Mouse (Mus musculus) hindbrain, embryonic 15.5 days (tissue): Measurements from ENCODE around the gene H1foo. TPM values are rescaled to one million over a fixed set of nuclear protein-coding genes. Genes with fewer than 3 reads are reported as not detected.
A peak's percentile ranks its signal among the peaks of the same experiment; 100 is the strongest.

Experiments used
- ATAC-seq: fragments of 200-750 bp; cut with Nextera tagmentation; 2 replicates; pipeline ENCODE4 v1.8.0; 2017; ENCODE audit warnings: low read depth, moderate number of reproducible peaks, moderate TSS enrichment; ENCODE audit not compliant: low FRiP score
- H3K27ac ChIP-seq: fragments of 300-500 bp; sonication (generic); replicated peaks from 2 replicates; pipeline ENCODE4 v1.5.1; 2015; ENCODE audit warnings: mild to moderate bottlenecking, inconsistent platforms
- H3K27me3 ChIP-seq: fragments of 300-500 bp; sonication (generic); 2 replicates; pipeline ENCODE4 v1.6.1; 2015; ENCODE audit warnings: control low read depth, inconsistent platforms
- H3K36me3 ChIP-seq: fragments of 300-500 bp; sonication (generic); 2 replicates; pipeline ENCODE4 v1.6.1; 2015; ENCODE audit warnings: control low read depth, inconsistent platforms
- H3K4me1 ChIP-seq: fragments of 300-500 bp; sonication (generic); replicated peaks from 2 replicates; pipeline ENCODE4 v1.6.1; 2015; ENCODE audit warnings: control low read depth, inconsistent platforms
- H3K4me2 ChIP-seq: fragments of 300-500 bp; sonication (generic); 2 replicates; pipeline ENCODE4 v1.6.1; 2015; ENCODE audit warnings: moderate library complexity, mild to moderate bottlenecking, inconsistent platforms
- H3K4me3 ChIP-seq: fragments of 300-500 bp; sonication (generic); 2 replicates; pipeline ENCODE4 v1.5.1; 2015; ENCODE audit warnings: mild to moderate bottlenecking, inconsistent platforms
- H3K9ac ChIP-seq: fragments of 300-500 bp; sonication (generic); 2 replicates; pipeline ENCODE4 v1.6.1; 2015; ENCODE audit warnings: inconsistent platforms
- H3K9me3 ChIP-seq: fragments of 300-500 bp; sonication (generic); 2 replicates; pipeline ENCODE4 v1.6.1; 2016; ENCODE audit warnings: control low read depth, inconsistent platforms
- WGBS: fragments of 180-500 bp; shearing (Covaris S2); methylation state at CpG from one replicate; pipeline ENCODE4 v1.1.7; 2015; 5-methylcytosine and 5-hydroxymethylcytosine counted together
- polyA plus RNA-seq: library from polyadenylated mRNA; unstranded; fragments of >200 nt; fragmentation: Nextera tagmentation; extraction: Ambion mirVana; gene quantifications from 2 replicates; pipeline ENCODE4 v1.2.1, GENCODE M21; 2015

H1foo gene
- polyA plus RNA-seq, 1 experiment from 2014 or later: not detected

- peak overlapping the region; percentile 51 for H3K4me3 ChIP-seq
- no peak for ATAC-seq
- no peaks in the 10 kb centered on the region for H3K9me3 ChIP-seq
- H3K4me1 ChIP-seq: peaks cover 31% of the 10 kb centered on the region
- peak overlapping the region; percentile 92 for H3K4me2 ChIP-seq
- WGBS: 31% methylated on average over 10 of the region's 10 CpGs
- no peak overlapping the region for H3K27ac ChIP-seq
- peaks cover 42% of the 10 kb centered on the region for H3K27me3 ChIP-seq
- no peak overlapping the region for H3K9ac ChIP-seq
- no peaks in the 10 kb centered on the region for H3K36me3 ChIP-seq
These were observed 47.3 kb downstream of the H1foo start for GRCm38 (mm10) chr6:115991881-115992620.

GRCm38 (mm10) chr6:115992981-115993380 is 48.2 kb downstream of the H1foo start:
- 49% methylated on average over 6 of the region's 6 CpGs for WGBS
- peaks cover 24% of the 10 kb centered on the region for H3K4me1 ChIP-seq

GRCm38 (mm10) chr6:115993463-115994145 is 48.9 kb downstream of the H1foo start:
- no peak overlapping the region for H3K27ac ChIP-seq
- peak overlapping the region; percentile 92 for H3K4me2 ChIP-seq
- no peak for ATAC-seq
- peak overlapping the region; percentile 17; the same call in 1 of the 2 replicates for H3K9ac ChIP-seq
- H3K27me3 ChIP-seq: peaks cover 42% of the 10 kb centered on the region
- H3K36me3 ChIP-seq: no peaks in the 10 kb centered on the region
- WGBS: 2% methylated on average over 86 of the region's 86 CpGs
- H3K9me3 ChIP-seq: no peaks in the 10 kb centered on the region
- H3K4me1 ChIP-seq: peaks cover 24% of the 10 kb centered on the region
- H3K4me3 ChIP-seq: peak overlapping the region; percentile 51

More at GRCm38 (mm10) chr6:115992981-115993380, 48.2 kb downstream of the H1foo start:
- no peaks in the 10 kb centered on the region for H3K9me3 ChIP-seq
- no peaks in the 10 kb centered on the region for H3K36me3 ChIP-seq
- H3K27ac ChIP-seq: no peak overlapping the region
- H3K27me3 ChIP-seq: peaks cover 42% of the 10 kb centered on the region
- peak overlapping the region; percentile 51 for H3K4me3 ChIP-seq
- H3K9ac ChIP-seq: no peak overlapping the region
- ATAC-seq: no peak
- peak overlapping the region; percentile 92 for H3K4me2 ChIP-seq

- H3K36me3 ChIP-seq: no peaks in the 10 kb centered on the region
- no peak overlapping the region for H3K27ac ChIP-seq
- peak overlapping the region; percentile 51 for H3K4me3 ChIP-seq
- no peak; the same call in 1 of the 2 replicates for ATAC-seq
- peak overlapping the region; percentile 92 for H3K4me2 ChIP-seq
- H3K9me3 ChIP-seq: no peaks in the 10 kb centered on the region
- peaks cover 24% of the 10 kb centered on the region for H3K4me1 ChIP-seq
- H3K9ac ChIP-seq: peak overlapping the region; percentile 42
- H3K27me3 ChIP-seq: peaks cover 42% of the 10 kb centered on the region
- under 1% methylated on average over 76 of the region's 93 CpGs for WGBS
These were observed 49.6 kb downstream of the H1foo start for GRCm38 (mm10) chr6:115994146-115994876.

- ATAC-seq: peak; percentile 54
- no peaks in the 10 kb centered on the region for H3K9me3 ChIP-seq
- H3K4me2 ChIP-seq: peak within 1 kb of the TSS; percentile 92
- no peaks in the 10 kb centered on the region for H3K36me3 ChIP-seq
- H3K27me3 ChIP-seq: peaks cover 42% of the 10 kb centered on the region
- peak within 1 kb of the TSS; percentile 26; the same call in 1 of the 2 replicates for H3K27ac ChIP-seq
- WGBS: 2% methylated on average over 28 of the region's 51 CpGs
- H3K9ac ChIP-seq: peak within 1 kb of the TSS; percentile 42
- peaks cover 24% of the 10 kb centered on the region for H3K4me1 ChIP-seq
- H3K4me3 ChIP-seq: peak within 1 kb of the TSS; percentile 51
These were observed 50.3 kb downstream of the H1foo start, which contains the start of gene Plxnd1 for GRCm38 (mm10) chr6:115994877-115995520. Gene Plxnd1, minus strand, starts transcription at chr6:115995005.

- peaks cover 24% of the 10 kb centered on the region for H3K4me1 ChIP-seq
These were observed 50.8 kb downstream of the H1foo start for GRCm38 (mm10) chr6:115995531-115995941.

GRCm38 (mm10) chr6:115996171-115996851 is 51.6 kb downstream of the H1foo start:
- no peak for ATAC-seq
- no peaks in the 10 kb centered on the region for H3K9me3 ChIP-seq
- H3K36me3 ChIP-seq: no peaks in the 10 kb centered on the region
- WGBS: 34% methylated on average over 6 of the region's 6 CpGs
- no peak overlapping the region; the same call in 1 of the 2 replicates for H3K27ac ChIP-seq
- no peak overlapping the region for H3K9ac ChIP-seq
- no peak overlapping the region for H3K4me2 ChIP-seq
- H3K27me3 ChIP-seq: peaks cover 32% of the 10 kb centered on the region
- H3K4me1 ChIP-seq: peaks cover 23% of the 10 kb centered on the region
- H3K4me3 ChIP-seq: no peak overlapping the region

More at GRCm38 (mm10) chr6:115995531-115995941, 50.8 kb downstream of the H1foo start:
- no peak for ATAC-seq
- H3K36me3 ChIP-seq: no peaks in the 10 kb centered on the region
- WGBS: 56% methylated on average over 4 of the region's 4 CpGs
- peaks cover 38% of the 10 kb centered on the region for H3K27me3 ChIP-seq
- H3K27ac ChIP-seq: 0 out of 2 replicates have a peak overlapping the region, but pooled peaks have one; percentile 8
- H3K9me3 ChIP-seq: no peaks in the 10 kb centered on the region
- no peak overlapping the region for H3K9ac ChIP-seq
- no peak overlapping the region for H3K4me3 ChIP-seq
- peak overlapping the region; percentile 92; the same call in 1 of the 2 replicates for H3K4me2 ChIP-seq

GRCm38 (mm10) chr6:115997726-115998311 is 53.1 kb downstream of the H1foo start:
- no peaks in the 10 kb centered on the region for H3K36me3 ChIP-seq
- no peaks in the 10 kb centered on the region for H3K9me3 ChIP-seq
- ATAC-seq: no peak

GRCm38 (mm10) chr6:115998758-115999157 is 54.0 kb downstream of the H1foo start:
- no peak for ATAC-seq
- WGBS: 73% methylated on average over 7 of the region's 7 CpGs

More at GRCm38 (mm10) chr6:115997726-115998311, 53.1 kb downstream of the H1foo start:
- Histone ChIP-seq H3K4me3 (no peak overlapping the region), H3K27me3 (peaks cover 17% of the 10 kb centered on the region), H3K4me2 (no peak overlapping the region), H3K9ac (no peak overlapping the region), H3K4me1 (peaks cover 20% of the 10 kb centered on the region), H3K27ac (no peak overlapping the region)
- WGBS: 28% methylated on average over 3 of the region's 3 CpGs

GRCm38 (mm10) chr6:115999227-115999626 is 54.5 kb downstream of the H1foo start:
- no peak overlapping the region for H3K27ac ChIP-seq
- peaks cover 8% of the 10 kb centered on the region for H3K4me1 ChIP-seq
- ATAC-seq: no peak
- H3K9ac ChIP-seq: no peak overlapping the region
- no peak overlapping the region for H3K4me2 ChIP-seq
- H3K27me3 ChIP-seq: peaks cover 7% of the 10 kb centered on the region
- WGBS: 85% methylated on average over 2 of the region's 2 CpGs
- no peak overlapping the region for H3K4me3 ChIP-seq
- H3K36me3 ChIP-seq: no peaks in the 10 kb centered on the region
- no peaks in the 10 kb centered on the region for H3K9me3 ChIP-seq

More at GRCm38 (mm10) chr6:115998758-115999157, 54.0 kb downstream of the H1foo start:
- Histone ChIP-seq H3K4me1 (peaks cover 13% of the 10 kb centered on the region), H3K9me3 (no peaks in the 10 kb centered on the region), H3K4me2 (no peak overlapping the region), H3K36me3 (no peaks in the 10 kb centered on the region), H3K4me3 (no peak overlapping the region), H3K27ac (no peak overlapping the region), H3K9ac (no peak overlapping the region), H3K27me3 (peaks cover 8% of the 10 kb centered on the region)
